Comparison of ENCODE assay signal across 10 mouse cellular contexts in genomic region chr9:42428060-42428924, GRCm38 (mm10). TPM values are rescaled to one million over a fixed set of nuclear protein-coding genes. Genes with fewer than 3 reads are reported as not detected.
DNase-seq lines count a peak whose midpoint lies in the region; ATAC-seq and TF ChIP-seq lines count a peak whose summit lies in the region.
"Had no signal": no experiment of that assay in that cellular context is flagged by ENCODE, and none has a peak within 500 bp of the region (broad histone marks: within the 10 kb centered on the region; RNA-seq: fewer than 3 reads in every experiment).

No protein-coding gene starts in this region.

- H3K27ac ChIP-seq in forebrain, postnatal 0 days (ENCODE audit: low read depth, low read length) = peak overlapping the region; percentile 50
- H3K27ac ChIP-seq in forebrain, embryonic 11.5 days (ENCODE audit: low read depth, low read length) = no peak overlapping the region
- H3K27ac ChIP-seq in thymus, adult 2 months (ENCODE audit: control insufficient read depth, insufficient read depth, low read length) = peak overlapping the region; percentile 61
- H3K27ac ChIP-seq: embryonic facial prominence, embryonic 12.5 days; macrophage had no signal

- no peaks in the 10 kb centered on the region for H3K27me3 ChIP-seq in forebrain, postnatal 0 days (ENCODE audit: insufficient read depth, low read length)
- no peaks in the 10 kb centered on the region for H3K27me3 ChIP-seq in forebrain, embryonic 11.5 days (ENCODE audit: control insufficient read depth, insufficient read depth, low read length)
- H3K27me3 ChIP-seq in thymus, adult 2 months (ENCODE audit: control insufficient read depth, insufficient read depth, low read length) = no peaks in the 10 kb centered on the region
- H3K27me3 ChIP-seq: embryonic facial prominence, embryonic 12.5 days had no signal

- no peaks in the 10 kb centered on the region for H3K9me3 ChIP-seq in forebrain, postnatal 0 days (ENCODE audit: low read length)
- no peaks in the 10 kb centered on the region for H3K9me3 ChIP-seq in forebrain, embryonic 11.5 days (ENCODE audit: control insufficient read depth, low read length)
- H3K9me3 ChIP-seq: embryonic facial prominence, embryonic 12.5 days had no signal

- 0 out of 2 replicates have a peak, but pooled peaks have one; percentile 16 for TF ChIP-seq POLR2A in thymus, adult 2 months (IDR thresholded peaks at IDR 0.05; ENCODE audit: control insufficient read depth, extremely low read depth, insufficient read depth, low read length, poor library complexity)

- peak; percentile 9 for DNase-seq in forebrain, postnatal 0 days
- no peak for DNase-seq in forebrain, embryonic 11.5 days (ENCODE audit: low spot score)
- DNase-seq in CD4-positive, CD25-positive, alpha-beta regulatory T cell, adult 2 months (ENCODE audit: low read depth, low spot score) = peak; percentile 69
- DNase-seq in heart, adult 8-10 months (ENCODE audit: low spot score) = peak; percentile 46
- peak; percentile 10 to 32 for DNase-seq in kidney, postnatal 4 days
- DNase-seq in thymus, adult 2 months = peak; percentile 64
- no peak for DNase-seq in left cerebral cortex, adult 11 months (ENCODE audit: low spot score)
- no peak for DNase-seq in yolk sac, embryonic 10.5 days (ENCODE audit: low spot score)

- no peak for TF ChIP-seq CTCF in forebrain, postnatal 0 days (IDR thresholded peaks at IDR 0.05; ENCODE audit: low read depth)
- TF ChIP-seq CTCF in thymus, adult 2 months (IDR thresholded peaks at IDR 0.05; ENCODE audit: borderline replicate concordance, control insufficient read depth, extremely low read depth, insufficient read depth, low read length, poor library complexity) = no peak

- H3K4me1 ChIP-seq in forebrain, postnatal 0 days (ENCODE audit: insufficient read depth) = no peaks in the 10 kb centered on the region
- H3K4me1 ChIP-seq in forebrain, embryonic 11.5 days (replicated peaks; ENCODE audit: control insufficient read depth, insufficient read depth, low read length) = no peaks in the 10 kb centered on the region
- peaks cover 20% of the 10 kb centered on the region for H3K4me1 ChIP-seq in thymus, adult 2 months (replicated peaks; ENCODE audit: control insufficient read depth, insufficient read depth, low read length)
- H3K4me1 ChIP-seq: embryonic facial prominence, embryonic 12.5 days had no signal

- H3K4me2 ChIP-seq in forebrain, postnatal 0 days (ENCODE audit: low read depth) = no peak overlapping the region
- H3K4me2 ChIP-seq in forebrain, embryonic 11.5 days (ENCODE audit: low read depth, low read length, severe bottlenecking) = no peak overlapping the region
- H3K4me2 ChIP-seq: embryonic facial prominence, embryonic 12.5 days had no signal

- H3K4me3 ChIP-seq in forebrain, postnatal 0 days (ENCODE audit: low read depth, low read length) = no peak overlapping the region
- H3K4me3 ChIP-seq in forebrain, embryonic 11.5 days (ENCODE audit: low read depth, low read length) = no peak overlapping the region
- no peak overlapping the region for H3K4me3 ChIP-seq in thymus, adult 2 months (ENCODE audit: control insufficient read depth, insufficient read depth, low read length)
- H3K4me3 ChIP-seq: embryonic facial prominence, embryonic 12.5 days had no signal

- H3K36me3 ChIP-seq in forebrain, postnatal 0 days (ENCODE audit: insufficient read depth) = peaks cover 44% of the 10 kb centered on the region
- peaks cover 2% of the 10 kb centered on the region; the same call in 1 of the 2 replicates for H3K36me3 ChIP-seq in forebrain, embryonic 11.5 days (ENCODE audit: control insufficient read depth, insufficient read depth, low read length)
- peaks cover 26% of the 10 kb centered on the region; the same call in 1 of the 2 replicates for H3K36me3 ChIP-seq in thymus, adult 2 months (ENCODE audit: control insufficient read depth, insufficient read depth, low read length)

- no peak overlapping the region for H3K9ac ChIP-seq in forebrain, postnatal 0 days
- H3K9ac ChIP-seq in forebrain, embryonic 11.5 days (ENCODE audit: low read length) = no peak overlapping the region
- H3K9ac ChIP-seq: embryonic facial prominence, embryonic 12.5 days had no signal

- 71% methylated on average over 12 of the region's 12 CpGs for WGBS in forebrain, postnatal 0 days
- WGBS in forebrain, embryonic 11.5 days = 85% methylated on average over 12 of the region's 12 CpGs
- 21% methylated on average over 12 of the region's 12 CpGs for WGBS in thymus, adult 2 months

- peak; percentile 73 for ATAC-seq in forebrain, postnatal 0 days
- no peak for ATAC-seq in forebrain, embryonic 11.5 days (replicated peaks; ENCODE audit: low FRiP score)

RNA-seq across cellular contexts. Expression of gene Tecta, which starts 28.6 kb away (rescaled TPM):
- total RNA-seq in forebrain, postnatal 0 days (2014; rRNA removed) = 0.43 and 0.46 TPM in 2 replicates
- 0.31 and 0.36 TPM in 2 replicates for polyA plus RNA-seq in forebrain, postnatal 0 days (2015; fragmentation: Nextera tagmentation; extraction: Ambion mirVana)
- polyA plus RNA-seq in forebrain, embryonic 11.5 days (2014; fragmentation: Nextera tagmentation; extraction: Ambion mirVana) = 0.15 and 0.16 TPM in 2 replicates
- total RNA-seq in heart, adult 8-10 months (2022) = under 1 TPM in 1 of 4 experiments, not detected in 3; 0.13 TPM
- polyA plus RNA-seq in thymus, adult 2 months (2012; rRNA removed) = 0.24 and 0.35 TPM in 2 replicates
- polyA plus RNA-seq: macrophage had no signal

Comparison
In these comparisons a context has a peak if more than half of its experiments do, and no peak if none do; other contexts are left out.
1. DNase-seq: peak in forebrain, postnatal 0 days (single experiment), CD4-positive, CD25-positive, alpha-beta regulatory T cell, adult 2 months (single experiment), heart, adult 8-10 months (single experiment), kidney, postnatal 4 days (2 of 2) and thymus, adult 2 months (single experiment); none in forebrain, embryonic 11.5 days (single experiment), left cerebral cortex, adult 11 months (single experiment) and yolk sac, embryonic 10.5 days (single experiment).